Mouse (Mus musculus) limb, embryonic 13.5 days (tissue): ENCODE data around the gene Zfp423. TPM values are rescaled to one million over a fixed set of nuclear protein-coding genes. Genes with fewer than 3 reads are reported as not detected.

ENCODE experiments used
- ATAC-seq: fragments of 200-750 bp; cut with Nextera tagmentation; 2 replicates; pipeline ENCODE4 v1.8.0; 2017; ENCODE audit warnings: low read depth, moderate number of reproducible peaks, moderate TSS enrichment; ENCODE audit not compliant: low FRiP score
- H3K27ac ChIP-seq: fragments of 300-500 bp; sonication (generic); 2 replicates; pipeline ENCODE4 v1.5.1; 2015; ENCODE audit warnings: inconsistent platforms, mild to moderate bottlenecking, moderate library complexity
- H3K27me3 ChIP-seq: fragments of 300-500 bp; sonication (generic); 2 replicates; pipeline ENCODE4 v1.6.1; 2015; ENCODE audit warnings: mild to moderate bottlenecking, inconsistent platforms
- H3K36me3 ChIP-seq: fragments of 300-500 bp; sonication (generic); 2 replicates; pipeline ENCODE4 v1.6.1; 2015; ENCODE audit warnings: inconsistent platforms, mild to moderate bottlenecking, moderate library complexity
- H3K4me1 ChIP-seq: fragments of 300-500 bp; sonication (generic); 2 replicates; pipeline ENCODE4 v1.6.1; 2015; ENCODE audit warnings: inconsistent platforms
- H3K4me2 ChIP-seq: fragments of 300-500 bp; sonication (generic); replicated peaks from 2 replicates; pipeline ENCODE4 v1.6.1; 2015; ENCODE audit warnings: inconsistent platforms, mild to moderate bottlenecking, moderate library complexity
- H3K4me3 ChIP-seq: fragments of 300-500 bp; sonication (generic); 2 replicates; pipeline ENCODE4 v1.5.1; 2015; ENCODE audit warnings: moderate library complexity, mild to moderate bottlenecking, inconsistent platforms
- H3K9ac ChIP-seq: fragments of 300-500 bp; sonication (generic); 2 replicates; pipeline ENCODE4 v1.6.1; 2015; ENCODE audit warnings: mild to moderate bottlenecking, inconsistent platforms
- H3K9me3 ChIP-seq: fragments of 300-500 bp; sonication (generic); 2 replicates; pipeline ENCODE4 v1.6.1; 2016; ENCODE audit warnings: inconsistent platforms
- WGBS: fragments of 180-500 bp; shearing (Covaris S2); methylation state at CpG from one replicate; pipeline ENCODE4 v1.1.7; 2015; 5-methylcytosine and 5-hydroxymethylcytosine counted together
- polyA plus RNA-seq: library from polyadenylated mRNA; unstranded; fragments of >200 nt; fragmentation: Nextera tagmentation; extraction: Ambion mirVana; gene quantifications from 2 replicates; pipeline ENCODE4 v1.2.1, GENCODE M21; 2015

Zfp423 gene
- polyA plus RNA-seq, 1 experiment from 2014 or later, result 26.4 TPM

- no peak for ATAC-seq
- H3K4me1 ChIP-seq, result peaks cover 51% of the 10 kb centered on the region
- 90% methylated on average over 3 of the region's 3 CpGs for WGBS
Measured at GRCm38 (mm10) chr8:87819263-87819662, 140.1 kb downstream of the Zfp423 start.

GRCm38 (mm10) chr8:87818506-87818905 lies 140.9 kb downstream of the Zfp423 start:
- WGBS, result 78% methylated on average over 7 of the region's 7 CpGs
- no peaks in the 10 kb centered on the region for H3K27me3 ChIP-seq
- peaks cover 43% of the 10 kb centered on the region for H3K4me1 ChIP-seq
- H3K4me3 ChIP-seq, result no peak overlapping the region
- no peaks in the 10 kb centered on the region for H3K9me3 ChIP-seq
- no peak overlapping the region for H3K27ac ChIP-seq
- H3K36me3 ChIP-seq, result peaks cover 4% of the 10 kb centered on the region; the same call in 1 of the 2 replicates
- ATAC-seq, result no peak
- no peak overlapping the region for H3K9ac ChIP-seq
- H3K4me2 ChIP-seq, result no peak overlapping the region

More at GRCm38 (mm10) chr8:87819263-87819662, 140.1 kb downstream of the Zfp423 start:
- no peak overlapping the region for H3K4me3 ChIP-seq
- no peak overlapping the region for H3K9ac ChIP-seq
- H3K4me2 ChIP-seq, result no peak overlapping the region
- peaks cover 4% of the 10 kb centered on the region; the same call in 1 of the 2 replicates for H3K36me3 ChIP-seq
- H3K9me3 ChIP-seq, result no peaks in the 10 kb centered on the region
- H3K27me3 ChIP-seq, result no peaks in the 10 kb centered on the region
- no peak overlapping the region for H3K27ac ChIP-seq

DNA sequence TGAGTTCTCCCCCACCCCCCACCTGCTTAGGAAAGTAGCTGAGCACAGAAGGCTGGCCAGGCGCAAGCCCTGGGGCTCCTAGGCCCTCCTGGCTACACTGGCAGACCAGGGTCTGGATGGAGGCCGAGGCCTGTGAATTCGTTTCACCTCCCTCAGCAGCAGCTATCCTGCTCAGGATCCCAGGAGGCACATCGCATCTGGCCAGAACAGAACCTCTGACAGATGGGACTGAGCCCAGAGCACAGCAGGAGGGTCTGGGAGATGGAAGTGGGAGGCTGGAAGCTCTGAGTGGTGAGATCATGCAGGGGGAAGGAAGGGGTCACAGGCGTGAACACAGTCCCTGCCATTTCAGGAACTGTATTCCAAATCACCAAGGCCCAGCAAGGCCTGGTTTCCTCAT lies 143.3 kb downstream of the Zfp423 start:
- H3K9me3 ChIP-seq, result no peaks in the 10 kb centered on the region
- no peak overlapping the region for H3K27ac ChIP-seq
- WGBS, result 44% methylated on average over 5 of the region's 5 CpGs
- H3K4me3 ChIP-seq, result no peak overlapping the region
- peaks cover 38% of the 10 kb centered on the region for H3K4me1 ChIP-seq
- no peak overlapping the region for H3K4me2 ChIP-seq
- 0 out of 2 replicates have a peak overlapping the region, but pooled peaks have one; percentile 43 for H3K9ac ChIP-seq
- peaks cover 4% of the 10 kb centered on the region; the same call in 1 of the 2 replicates for H3K36me3 ChIP-seq
- ATAC-seq, result no peak
- H3K27me3 ChIP-seq, result no peaks in the 10 kb centered on the region

DNA sequence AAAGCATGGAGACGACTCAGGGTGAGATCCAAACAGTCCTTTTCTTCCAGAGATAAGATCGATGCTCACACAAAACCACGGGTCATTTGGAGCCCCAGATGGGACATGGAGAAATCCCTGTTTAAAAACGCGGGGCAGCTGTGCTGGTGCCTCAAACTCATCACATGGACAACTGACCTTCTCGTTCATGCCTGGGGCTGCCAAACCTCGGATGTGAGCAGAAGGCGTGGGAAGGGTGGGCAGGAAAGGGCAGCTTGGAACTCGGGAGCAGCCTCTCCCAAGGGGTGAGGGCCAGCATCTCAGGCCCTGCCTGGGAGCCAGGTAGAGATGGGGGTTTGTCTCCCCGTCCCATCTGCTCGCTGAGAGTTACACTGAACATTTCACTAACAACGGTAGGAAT lies 146.7 kb downstream of the Zfp423 start:
- ATAC-seq, result no peak
- H3K4me2 ChIP-seq, result no peak overlapping the region
- no peak overlapping the region for H3K4me3 ChIP-seq
- 71% methylated on average over 12 of the region's 12 CpGs for WGBS
- peaks cover 34% of the 10 kb centered on the region for H3K4me1 ChIP-seq
- H3K9ac ChIP-seq, result no peak overlapping the region
- no peaks in the 10 kb centered on the region for H3K9me3 ChIP-seq
- no peak overlapping the region; the same call in 1 of the 2 replicates for H3K27ac ChIP-seq
- H3K27me3 ChIP-seq, result no peaks in the 10 kb centered on the region
- peaks cover 4% of the 10 kb centered on the region; the same call in 1 of the 2 replicates for H3K36me3 ChIP-seq

DNA sequence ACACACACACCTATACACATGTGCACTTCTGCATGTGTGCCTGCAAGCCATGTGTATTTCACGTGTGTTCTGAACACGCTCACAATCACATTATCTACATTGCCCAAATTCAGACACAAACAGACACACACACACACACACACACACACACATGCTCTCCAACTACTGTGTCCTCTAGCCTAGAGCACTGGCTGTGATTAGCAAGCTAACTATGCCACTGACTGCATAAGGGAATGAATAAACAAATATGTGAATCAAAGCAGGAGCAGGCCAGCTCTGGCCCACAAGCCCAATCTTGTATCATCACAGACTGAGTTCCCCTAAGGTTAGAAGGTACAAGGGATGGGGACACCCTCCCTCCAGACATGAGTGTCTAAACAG lies 147.3 kb downstream of the Zfp423 start:
- no peak overlapping the region for H3K4me2 ChIP-seq
- H3K36me3 ChIP-seq, result peaks cover 4% of the 10 kb centered on the region; the same call in 1 of the 2 replicates
- no peaks in the 10 kb centered on the region for H3K27me3 ChIP-seq
- H3K9me3 ChIP-seq, result no peaks in the 10 kb centered on the region
- H3K4me3 ChIP-seq, result no peak overlapping the region
- no peak; the same call in 1 of the 2 replicates for ATAC-seq
- no peak overlapping the region for H3K9ac ChIP-seq
- 80% methylated on average over 2 of the region's 2 CpGs for WGBS
- no peak overlapping the region; the same call in 1 of the 2 replicates for H3K27ac ChIP-seq
- H3K4me1 ChIP-seq, result peaks cover 39% of the 10 kb centered on the region

- no peak overlapping the region; the same call in 1 of the 2 replicates for H3K4me2 ChIP-seq
- no peak overlapping the region for H3K4me3 ChIP-seq
- peak; percentile 65 for ATAC-seq
Measured at GRCm38 (mm10) chr8:87811399-87812068, 147.9 kb downstream of the Zfp423 start.

DNA sequence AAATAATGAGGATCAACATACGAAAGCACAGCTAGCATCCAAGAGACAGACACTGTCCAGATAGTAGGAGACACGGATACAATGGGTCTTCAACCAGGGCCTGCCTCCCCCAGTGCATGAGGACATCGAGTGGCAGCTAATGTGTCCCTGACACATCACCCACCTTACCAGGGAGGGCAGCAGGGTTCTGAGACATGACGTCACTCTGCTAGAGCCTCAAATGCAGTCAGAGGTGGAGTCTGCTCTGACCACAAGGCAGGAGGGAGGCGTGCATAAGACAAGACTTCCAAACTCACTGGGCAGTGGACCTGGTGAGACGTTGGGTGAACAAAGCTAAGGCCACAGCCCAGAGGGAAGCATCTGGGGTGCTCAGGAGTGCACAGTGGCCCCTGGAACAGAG lies 148.6 kb downstream of the Zfp423 start:
- H3K4me3 ChIP-seq, result no peak overlapping the region
- no peak overlapping the region for H3K27ac ChIP-seq
- peaks cover 40% of the 10 kb centered on the region for H3K4me1 ChIP-seq

More at GRCm38 (mm10) chr8:87811399-87812068, 147.9 kb downstream of the Zfp423 start:
- Histone ChIP-seq H3K36me3 (peaks cover 4% of the 10 kb centered on the region; the same call in 1 of the 2 replicates), H3K27ac (no peak overlapping the region; the same call in 1 of the 2 replicates), H3K27me3 (no peaks in the 10 kb centered on the region), H3K4me1 (peaks cover 40% of the 10 kb centered on the region), H3K9me3 (no peaks in the 10 kb centered on the region), H3K9ac (no peak overlapping the region)
- WGBS, result 57% methylated on average over 17 of the region's 17 CpGs

DNA sequence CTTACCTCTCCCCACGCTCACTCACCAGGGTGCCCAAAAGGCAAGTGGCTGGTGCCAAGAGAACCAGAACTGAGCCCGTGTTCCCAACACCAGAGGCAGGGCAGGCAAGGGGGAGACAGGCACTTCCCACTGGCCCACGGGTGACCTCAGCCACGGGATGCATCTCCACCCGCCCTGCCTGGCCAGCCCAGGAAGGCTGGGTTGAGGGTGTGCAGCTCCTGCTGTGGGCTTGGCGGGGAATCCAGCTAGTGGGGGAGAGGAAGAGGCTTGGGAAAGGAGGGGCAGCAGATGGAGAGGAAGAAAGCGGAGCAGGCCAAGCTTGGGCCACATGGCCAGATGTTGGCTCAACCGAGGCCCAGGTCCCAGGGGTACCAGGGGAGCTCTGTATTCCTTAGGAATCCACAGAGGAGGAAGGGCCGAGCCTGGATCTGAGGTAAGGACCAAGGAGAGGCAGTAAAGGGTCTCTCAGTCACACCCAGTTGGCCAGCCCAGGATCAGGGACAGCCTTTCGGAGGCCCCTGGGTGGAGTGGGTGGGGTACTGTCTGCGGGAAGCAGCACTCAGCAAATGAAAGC lies 155.0 kb downstream of the Zfp423 start:
- 26% methylated on average over 11 of the region's 11 CpGs for WGBS
- 0 out of 2 replicates have a peak overlapping the region, but pooled peaks have one; percentile 0 for H3K4me3 ChIP-seq
- H3K36me3 ChIP-seq, result no peaks in the 10 kb centered on the region; the same call in 1 of the 2 replicates
- H3K27me3 ChIP-seq, result no peaks in the 10 kb centered on the region
- ATAC-seq, result peak; percentile 80
- peak overlapping the region; percentile 48; the same call in 1 of the 2 replicates for H3K9ac ChIP-seq
- peak overlapping the region; percentile 83 for H3K27ac ChIP-seq
- no peaks in the 10 kb centered on the region for H3K9me3 ChIP-seq
- H3K4me1 ChIP-seq, result peaks cover 47% of the 10 kb centered on the region
- H3K4me2 ChIP-seq, result peak overlapping the region; percentile 42

More for the DNA sequence above, 148.6 kb downstream of the Zfp423 start:
- ATAC-seq, result no peak
- no peak overlapping the region for H3K9ac ChIP-seq
- H3K4me2 ChIP-seq, result no peak overlapping the region
- H3K9me3 ChIP-seq, result no peaks in the 10 kb centered on the region
- 74% methylated on average over 6 of the region's 6 CpGs for WGBS
- no peaks in the 10 kb centered on the region for H3K27me3 ChIP-seq
- H3K36me3 ChIP-seq, result peaks cover 4% of the 10 kb centered on the region; the same call in 1 of the 2 replicates

DNA sequence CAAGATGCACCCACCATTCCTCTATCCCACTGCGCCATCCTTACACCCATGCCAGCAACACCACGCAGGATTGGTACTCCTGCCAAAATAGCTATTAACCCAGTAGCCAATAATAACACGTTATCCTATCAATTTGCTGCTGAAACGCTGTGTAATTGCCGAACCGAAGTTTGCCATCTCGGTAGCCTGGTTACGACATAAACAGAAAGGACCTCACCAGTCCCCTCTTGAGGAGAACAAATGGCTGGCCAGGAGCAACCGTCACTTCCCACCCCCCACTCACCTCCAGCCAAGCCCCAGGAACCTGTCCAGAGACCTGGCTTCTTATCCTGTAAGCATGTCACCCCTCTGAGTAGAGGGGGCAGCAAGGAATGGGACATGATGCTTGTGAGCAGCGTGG lies 156.0 kb downstream of the Zfp423 start:
- no peaks in the 10 kb centered on the region for H3K27me3 ChIP-seq
- no peak overlapping the region for H3K9ac ChIP-seq
- H3K36me3 ChIP-seq, result no peaks in the 10 kb centered on the region; the same call in 1 of the 2 replicates
- no peaks in the 10 kb centered on the region for H3K9me3 ChIP-seq
- H3K4me3 ChIP-seq, result no peak overlapping the region
- ATAC-seq, result no peak
- H3K4me1 ChIP-seq, result peaks cover 47% of the 10 kb centered on the region
- WGBS, result 57% methylated on average over 10 of the region's 10 CpGs
- H3K4me2 ChIP-seq, result peak overlapping the region; percentile 42; the same call in 1 of the 2 replicates
- no peak overlapping the region; the same call in 1 of the 2 replicates for H3K27ac ChIP-seq

DNA sequence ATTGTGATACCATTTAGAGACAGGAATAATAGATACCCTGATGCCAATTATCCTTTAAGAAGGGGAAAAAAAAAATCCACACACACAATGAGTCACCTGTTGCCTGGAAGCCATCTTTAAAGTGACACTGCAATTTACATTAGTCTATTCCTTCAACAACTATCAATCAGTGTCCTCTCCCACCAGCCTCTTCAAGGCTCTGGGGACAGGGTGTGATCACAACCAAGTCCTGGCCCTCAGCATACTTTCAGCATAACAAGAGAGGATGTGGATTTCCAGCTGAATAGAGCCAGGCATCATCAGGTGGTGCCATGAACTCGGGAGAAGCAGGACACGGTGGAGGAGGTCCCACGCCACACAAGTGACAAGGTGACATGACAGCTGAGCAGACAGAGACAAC lies 156.8 kb downstream of the Zfp423 start:
- Histone ChIP-seq H3K27me3 (no peaks in the 10 kb centered on the region), H3K4me2 (no peak overlapping the region), H3K9me3 (no peaks in the 10 kb centered on the region), H3K27ac (no peak overlapping the region), H3K4me3 (no peak overlapping the region), H3K4me1 (peaks cover 47% of the 10 kb centered on the region), H3K36me3 (no peaks in the 10 kb centered on the region), H3K9ac (no peak overlapping the region)
- 63% methylated on average over 3 of the region's 3 CpGs for WGBS
- ATAC-seq, result no peak

DNA sequence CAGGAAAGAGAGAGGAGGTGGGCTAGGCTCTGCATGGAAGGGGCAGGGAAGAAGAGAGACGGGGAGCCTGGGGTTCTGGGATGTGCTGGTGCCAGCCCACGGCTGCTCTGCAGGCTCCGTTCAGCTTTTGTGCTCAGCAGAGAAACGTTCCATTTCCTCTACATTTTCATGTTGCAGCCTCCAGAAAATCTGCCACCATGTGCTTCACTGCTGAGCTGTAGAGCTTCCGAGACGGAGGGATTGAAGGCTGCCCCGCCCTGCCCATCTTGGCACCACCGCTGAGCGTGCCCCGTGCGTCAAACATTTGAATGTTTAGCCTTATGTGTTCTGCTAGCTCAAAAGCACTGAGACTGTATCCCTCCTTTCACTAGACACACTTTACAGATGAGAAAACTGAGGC lies 159.3 kb downstream of the Zfp423 start:
- WGBS, result 80% methylated on average over 11 of the region's 11 CpGs

GRCm38 (mm10) chr8:87796234-87796633 lies 163.2 kb downstream of the Zfp423 start:
- Histone ChIP-seq H3K27ac (no peak overlapping the region), H3K9ac (no peak overlapping the region), H3K4me1 (peaks cover 19% of the 10 kb centered on the region), H3K27me3 (no peaks in the 10 kb centered on the region), H3K36me3 (no peaks in the 10 kb centered on the region), H3K9me3 (no peaks in the 10 kb centered on the region), H3K4me2 (no peak overlapping the region), H3K4me3 (no peak overlapping the region)
- WGBS, result 78% methylated on average over 7 of the region's 7 CpGs
- ATAC-seq, result no peak

More for the DNA sequence above, 159.3 kb downstream of the Zfp423 start:
- H3K27ac ChIP-seq, result no peak overlapping the region
- ATAC-seq, result no peak
- H3K4me1 ChIP-seq, result peaks cover 34% of the 10 kb centered on the region
- no peaks in the 10 kb centered on the region for H3K9me3 ChIP-seq
- no peaks in the 10 kb centered on the region for H3K36me3 ChIP-seq
- H3K9ac ChIP-seq, result no peak overlapping the region
- no peak overlapping the region for H3K4me3 ChIP-seq
- no peaks in the 10 kb centered on the region for H3K27me3 ChIP-seq
- no peak overlapping the region for H3K4me2 ChIP-seq
